Mouse (Mus musculus) ovary, adult 2 months (tissue): ENCODE measurements around the gene Stx6. TPM values are rescaled to one million over a fixed set of nuclear protein-coding genes. Genes with fewer than 3 reads are reported as not detected.

ENCODE experiments used
- polyA plus RNA-seq: library from polyadenylated mRNA; depleted of rRNA; stranded (reverse); fragments of >200 nt; gene quantifications from 2 replicates; pipeline ENCODE4 v1.2.3, GENCODE M21; 2012; rRNA removed

The Stx6 gene
- 89.5 and 102 TPM in 2 replicates for polyA plus RNA-seq

GRCm38 (mm10) chr1:155158141-155158969 is at the start of gene Stx6:
TSS of gene Stx6 (plus strand) at chr1:155158715.

GRCm38 (mm10) chr1:155146572-155146980 is 11.9 kb upstream of the Stx6 start, which contains the start of gene Mr1:
TSS of gene Mr1 (minus strand) at chr1:155146814.

GRCm38 (mm10) chr1:155243797-155244770 is 85.6 kb downstream of the Stx6 start, which contains the start of gene BC034090:
TSS of gene BC034090 (minus strand) at chr1:155244444.

Other genes starting within 250 kb of the Stx6 start
- 22.3 and 30.4 TPM in 2 replicates for gene Ier5, start 59.1 kb upstream of the Stx6 start, polyA plus RNA-seq
- gene Mr1, start 11.9 kb upstream of the Stx6 start, polyA plus RNA-seq: 4.5 and 6.8 TPM in 2 replicates
- 30.2 and 31.2 TPM in 2 replicates for gene BC034090, start 85.7 kb downstream of the Stx6 start, polyA plus RNA-seq